Mouse (Mus musculus) midbrain, postnatal 0 days (tissue): Measurements from ENCODE around the gene Fhl2. TPM values are rescaled to one million over a fixed set of nuclear protein-coding genes. Genes with fewer than 3 reads are reported as not detected.

Source experiments
- ATAC-seq: fragments of 200-750 bp; cut with Nextera tagmentation; 2 replicates; pipeline ENCODE4 v1.8.0; 2017; ENCODE audit warnings: moderate number of reproducible peaks, mild to moderate bottlenecking, moderate TSS enrichment, moderate library complexity; ENCODE audit not compliant: low FRiP score
- DNase-seq: peaks from one replicate; pipeline ENCODE4 v3.0.0-alpha.2; 2015; ENCODE audit warnings: low spot score
- H3K27ac ChIP-seq: fragments of 300-500 bp; sonication (generic); 2 replicates; pipeline ENCODE4 v1.5.1; 2014; ENCODE audit warnings: low read depth, mild to moderate bottlenecking, low read length, mixed read lengths
- H3K27me3 ChIP-seq: fragments of 300-500 bp; sonication (generic); 2 replicates; pipeline ENCODE4 v1.6.1; 2014; ENCODE audit warnings: low read length, control low read depth, mixed read lengths; ENCODE audit not compliant: insufficient read depth
- H3K36me3 ChIP-seq: fragments of 300-500 bp; sonication (generic); 2 replicates; pipeline ENCODE4 v1.6.1; 2014; ENCODE audit warnings: low read length, control low read depth, mixed read lengths; ENCODE audit not compliant: insufficient read depth
- H3K4me1 ChIP-seq: fragments of 300-500 bp; sonication (generic); 2 replicates; pipeline ENCODE4 v1.6.1; 2014; ENCODE audit warnings: mild to moderate bottlenecking, control low read depth, antibody characterized with exemption, low read length, mixed read lengths; ENCODE audit not compliant: insufficient read depth
- H3K4me2 ChIP-seq: fragments of 300-500 bp; sonication (generic); 2 replicates; pipeline ENCODE4 v1.6.1; 2014; ENCODE audit warnings: low read depth, mild to moderate bottlenecking, low read length, mixed read lengths; ENCODE audit not compliant: poor library complexity, severe bottlenecking
- H3K4me3 ChIP-seq: fragments of 300-500 bp; sonication (generic); 2 replicates; pipeline ENCODE4 v1.5.1; 2014; ENCODE audit warnings: low read depth, mild to moderate bottlenecking, low read length, moderate library complexity
- H3K9ac ChIP-seq: fragments of 300-500 bp; sonication (generic); replicated peaks from 2 replicates; pipeline ENCODE4 v1.6.1; 2014; ENCODE audit warnings: mild to moderate bottlenecking, low read length, moderate library complexity, mixed read lengths; ENCODE audit not compliant: poor library complexity, severe bottlenecking
- H3K9me3 ChIP-seq: fragments of 300-500 bp; sonication (generic); 2 replicates; pipeline ENCODE4 v1.6.1; 2016; ENCODE audit warnings: low read length, control low read depth
- CTCF ChIP-seq: IDR thresholded peaks from 2 replicates; pipeline ENCODE4 v1.5.1; 2016; ENCODE audit warnings: antibody characterized with exemption, mild to moderate bottlenecking
- WGBS: fragments of 180-500 bp; shearing (Covaris S2); extraction: QIAGEN DNeasy Blood & Tissue Kit; methylation state at CpG from one replicate; pipeline ENCODE4 v1.1.7; 2014; 5-methylcytosine and 5-hydroxymethylcytosine counted together
- polyA plus RNA-seq: library from polyadenylated mRNA; unstranded; fragments of >200 nt; fragmentation: Nextera tagmentation; extraction: Ambion mirVana; gene quantifications from 2 replicates; pipeline ENCODE4 v1.2.1, GENCODE M21; 2015
- total RNA-seq: library from RNA; depleted of rRNA; stranded (reverse); fragments of >200 nt; gene quantifications from 2 replicates; pipeline ENCODE4 v1.2.3, GENCODE M21; 2014

Fhl2 gene
- total and polyA plus RNA-seq, 2 experiments from 2014 or later: 26.4 to 29.4 TPM

GRCm38 (mm10) chr1:43171093-43171492 is 25.7 kb downstream of the Fhl2 start:
- ATAC-seq (no peak), DNase-seq (no peak)
- 39% methylated on average over 3 of the region's 3 CpGs for WGBS
- H3K36me3 ChIP-seq: no peaks in the 10 kb centered on the region
- H3K9ac ChIP-seq: no peak overlapping the region
- TF ChIP-seq CTCF: no peak
- H3K4me2 ChIP-seq: no peak overlapping the region
- no peaks in the 10 kb centered on the region for H3K27me3 ChIP-seq
- no peak overlapping the region for H3K4me3 ChIP-seq
- H3K4me1 ChIP-seq: no peaks in the 10 kb centered on the region
- no peak overlapping the region for H3K27ac ChIP-seq
- no peaks in the 10 kb centered on the region for H3K9me3 ChIP-seq

GRCm38 (mm10) chr1:43169661-43170060 is 27.1 kb downstream of the Fhl2 start:
- no peak for ATAC-seq
- Histone ChIP-seq H3K4me3 (no peak overlapping the region), H3K9ac (no peak overlapping the region), H3K4me2 (no peak overlapping the region), H3K9me3 (no peaks in the 10 kb centered on the region), H3K36me3 (no peaks in the 10 kb centered on the region), H3K27ac (no peak overlapping the region), H3K4me1 (no peaks in the 10 kb centered on the region), H3K27me3 (no peaks in the 10 kb centered on the region)
- WGBS: 94% methylated on average over 1 of the region's 1 CpGs
- TF ChIP-seq CTCF: no peak
- no peak for DNase-seq

- no peak overlapping the region for H3K27ac ChIP-seq
- H3K4me3 ChIP-seq: no peak overlapping the region
- ATAC-seq (no peak), DNase-seq (no peak)
- H3K9me3 ChIP-seq: no peaks in the 10 kb centered on the region
- no peaks in the 10 kb centered on the region for H3K36me3 ChIP-seq
- no peak for TF ChIP-seq CTCF
- H3K9ac ChIP-seq: no peak overlapping the region
- H3K27me3 ChIP-seq: no peaks in the 10 kb centered on the region
- WGBS: 86% methylated on average over 7 of the region's 7 CpGs
- H3K4me2 ChIP-seq: no peak overlapping the region
- H3K4me1 ChIP-seq: no peaks in the 10 kb centered on the region
Measured at GRCm38 (mm10) chr1:43169227-43169626, 27.6 kb downstream of the Fhl2 start.

GRCm38 (mm10) chr1:43168618-43169017 is 28.2 kb downstream of the Fhl2 start:
- Histone ChIP-seq H3K4me3 (no peak overlapping the region), H3K4me2 (no peak overlapping the region), H3K36me3 (no peaks in the 10 kb centered on the region), H3K27me3 (no peaks in the 10 kb centered on the region), H3K4me1 (no peaks in the 10 kb centered on the region), H3K27ac (no peak overlapping the region), H3K9ac (no peak overlapping the region), H3K9me3 (no peaks in the 10 kb centered on the region)
- TF ChIP-seq CTCF: no peak
- 89% methylated on average over 7 of the region's 7 CpGs for WGBS
- DNase-seq (no peak), ATAC-seq (no peak)

GRCm38 (mm10) chr1:43168026-43168425 is 28.8 kb downstream of the Fhl2 start:
- no peak overlapping the region for H3K27ac ChIP-seq
- no peak overlapping the region for H3K4me3 ChIP-seq
- no peak for TF ChIP-seq CTCF
- H3K9me3 ChIP-seq: no peaks in the 10 kb centered on the region
- H3K27me3 ChIP-seq: no peaks in the 10 kb centered on the region
- H3K9ac ChIP-seq: no peak overlapping the region
- 63% methylated on average over 5 of the region's 5 CpGs for WGBS
- ATAC-seq (no peak), DNase-seq (no peak)
- 0 out of 2 replicates have a peak, but pooled peaks cover 3% of the 10 kb centered on the region for H3K4me1 ChIP-seq
- H3K4me2 ChIP-seq: no peak overlapping the region
- H3K36me3 ChIP-seq: no peaks in the 10 kb centered on the region

GRCm38 (mm10) chr1:43164582-43164981 is 32.2 kb downstream of the Fhl2 start:
- Histone ChIP-seq H3K27me3 (no peaks in the 10 kb centered on the region), H3K4me3 (no peak overlapping the region), H3K27ac (no peak overlapping the region), H3K4me1 (peaks cover 4% of the 10 kb centered on the region; the same call in 1 of the 2 replicates), H3K9ac (no peak overlapping the region), H3K4me2 (no peak overlapping the region), H3K9me3 (no peaks in the 10 kb centered on the region), H3K36me3 (no peaks in the 10 kb centered on the region)
- ATAC-seq (no peak), DNase-seq (no peak)
- no peak for TF ChIP-seq CTCF
- WGBS: 98% methylated on average over 5 of the region's 5 CpGs
